Mouse (Mus musculus) lung, embryonic 14.5 days (tissue): ENCODE measurements around the gene Acbd4. TPM values are rescaled to one million over a fixed set of nuclear protein-coding genes. Genes with fewer than 3 reads are reported as not detected.

ENCODE experiments used
- ATAC-seq: fragments of 200-750 bp; cut with Nextera tagmentation; 2 replicates; pipeline ENCODE4 v1.8.0; 2017; ENCODE audit warnings: mild to moderate bottlenecking, moderate TSS enrichment, moderate library complexity; ENCODE audit not compliant: insufficient read depth
- DNase-seq: peaks from one replicate; pipeline ENCODE4 v3.0.0-alpha.2; 2015
- H3K27ac ChIP-seq: fragments of 300-500 bp; sonication (generic); 2 replicates; pipeline ENCODE4 v1.5.1; 2014; ENCODE audit warnings: low read depth, mild to moderate bottlenecking, moderate library complexity
- H3K27me3 ChIP-seq: fragments of 300-500 bp; sonication (generic); 2 replicates; pipeline ENCODE4 v1.6.1; 2014; ENCODE audit warnings: low read length, control low read depth; ENCODE audit not compliant: insufficient read depth
- H3K36me3 ChIP-seq: fragments of 300-500 bp; sonication (generic); 2 replicates; pipeline ENCODE4 v1.6.1; 2014; ENCODE audit warnings: control low read depth; ENCODE audit not compliant: insufficient read depth
- H3K4me1 ChIP-seq: fragments of 300-500 bp; sonication (generic); 2 replicates; pipeline ENCODE4 v1.6.1; 2014; ENCODE audit warnings: antibody characterized with exemption, control low read depth; ENCODE audit not compliant: insufficient read depth
- H3K4me2 ChIP-seq: fragments of 300-500 bp; sonication (generic); 2 replicates; pipeline ENCODE4 v1.6.1; 2014; ENCODE audit warnings: mild to moderate bottlenecking
- H3K4me3 ChIP-seq: fragments of 300-500 bp; sonication (generic); 2 replicates; pipeline ENCODE4 v1.5.1; 2014; ENCODE audit warnings: low read depth, low read length
- H3K9ac ChIP-seq: fragments of 300-500 bp; sonication (generic); 2 replicates; pipeline ENCODE4 v1.6.1; 2014
- H3K9me3 ChIP-seq: fragments of 300-500 bp; sonication (generic); 2 replicates; pipeline ENCODE4 v1.6.1; 2016; ENCODE audit warnings: low read depth, low read length, control low read depth
- CTCF ChIP-seq: IDR thresholded peaks from 2 replicates; pipeline ENCODE4 v1.5.1; 2016; ENCODE audit warnings: antibody characterized with exemption, low read depth
- WGBS: fragments of 180-500 bp; shearing (Covaris S2); extraction: QIAGEN DNeasy Blood & Tissue Kit; methylation state at CpG from one replicate; pipeline ENCODE4 v1.1.7; 2014; 5-methylcytosine and 5-hydroxymethylcytosine counted together
- polyA plus RNA-seq: library from polyadenylated mRNA; unstranded; fragments of >200 nt; fragmentation: Nextera tagmentation; extraction: Ambion mirVana; gene quantifications from 2 replicates; pipeline ENCODE4 v1.2.1, GENCODE M21; 2014

The Acbd4 gene
- 11.0 and 14.4 TPM in 2 replicates for polyA plus RNA-seq

DNA sequence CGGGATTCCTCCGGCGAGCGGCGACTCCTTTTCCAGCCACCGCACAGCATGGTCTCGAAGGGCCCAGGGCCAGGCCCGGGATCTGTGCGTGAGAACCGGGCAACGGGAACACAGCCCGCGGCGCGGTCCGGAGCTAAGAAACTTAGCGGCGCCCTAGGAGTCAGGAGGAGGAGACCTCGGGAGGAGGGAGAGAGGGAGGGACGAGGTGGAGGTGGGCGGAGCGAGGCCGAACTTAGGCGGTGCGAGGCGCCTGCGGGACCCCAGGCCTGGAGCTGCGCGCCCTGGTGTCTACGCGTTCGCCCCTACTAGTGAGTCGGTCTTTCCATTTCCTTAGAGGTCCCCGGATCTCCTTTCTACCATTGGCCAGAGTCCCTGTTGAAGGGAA is at the start of gene Acbd4, which contains the start of gene Plcd3:
Acbd4 (plus strand) TSS at position 202 of the 385 bp plus-strand sequence.
Plcd3 (minus strand) TSS at position 178 of the 385 bp plus-strand sequence.
- Histone ChIP-seq H3K27me3 (peaks cover 13% of the 10 kb centered on the region), H3K4me3 (peak within 1 kb of the TSS; percentile 52), H3K36me3 (no peaks in the 10 kb centered on the region), H3K9me3 (no peaks in the 10 kb centered on the region), H3K4me1 (peaks cover 19% of the 10 kb centered on the region), H3K4me2 (peak within 1 kb of the TSS; percentile 75), H3K9ac (peak within 1 kb of the TSS; percentile 56), H3K27ac (no peak within 1 kb of the TSS)
- no peak for TF ChIP-seq CTCF
- 1% methylated on average over 34 of the region's 34 CpGs for WGBS
- peak; percentile 36; the same call in 1 of the 2 replicates for ATAC-seq
- peak; percentile 86 for DNase-seq

DNA sequence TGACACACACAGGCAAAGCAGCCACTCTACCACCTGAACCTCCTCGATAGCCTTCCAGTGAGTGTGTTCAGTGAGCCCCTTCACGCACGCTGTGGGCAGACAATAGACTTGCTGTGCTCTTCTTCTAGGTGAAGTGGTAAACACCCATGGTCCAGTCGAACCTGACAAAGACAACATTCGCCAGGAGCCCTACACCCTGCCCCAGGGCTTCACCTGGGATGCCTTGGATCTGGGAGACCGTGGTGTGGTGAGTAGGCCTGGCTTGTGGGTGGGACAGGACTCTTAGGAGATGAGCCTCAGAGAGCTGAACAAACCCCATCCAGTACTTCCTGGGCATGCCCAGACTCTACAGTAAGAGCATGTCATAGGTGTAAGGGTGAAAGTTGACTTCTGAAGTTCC is 49.4 kb upstream of the Acbd4 start:
- Histone ChIP-seq H3K4me3 (no peak overlapping the region), H3K27ac (no peak overlapping the region; the same call in 1 of the 2 replicates), H3K4me1 (no peaks in the 10 kb centered on the region), H3K4me2 (no peak overlapping the region), H3K36me3 (peaks cover 66% of the 10 kb centered on the region), H3K9ac (no peak overlapping the region), H3K9me3 (no peaks in the 10 kb centered on the region), H3K27me3 (no peaks in the 10 kb centered on the region)
- TF ChIP-seq CTCF = no peak
- 88% methylated on average over 6 of the region's 6 CpGs for WGBS
- DNase-seq (no peak), ATAC-seq (no peak)

DNA sequence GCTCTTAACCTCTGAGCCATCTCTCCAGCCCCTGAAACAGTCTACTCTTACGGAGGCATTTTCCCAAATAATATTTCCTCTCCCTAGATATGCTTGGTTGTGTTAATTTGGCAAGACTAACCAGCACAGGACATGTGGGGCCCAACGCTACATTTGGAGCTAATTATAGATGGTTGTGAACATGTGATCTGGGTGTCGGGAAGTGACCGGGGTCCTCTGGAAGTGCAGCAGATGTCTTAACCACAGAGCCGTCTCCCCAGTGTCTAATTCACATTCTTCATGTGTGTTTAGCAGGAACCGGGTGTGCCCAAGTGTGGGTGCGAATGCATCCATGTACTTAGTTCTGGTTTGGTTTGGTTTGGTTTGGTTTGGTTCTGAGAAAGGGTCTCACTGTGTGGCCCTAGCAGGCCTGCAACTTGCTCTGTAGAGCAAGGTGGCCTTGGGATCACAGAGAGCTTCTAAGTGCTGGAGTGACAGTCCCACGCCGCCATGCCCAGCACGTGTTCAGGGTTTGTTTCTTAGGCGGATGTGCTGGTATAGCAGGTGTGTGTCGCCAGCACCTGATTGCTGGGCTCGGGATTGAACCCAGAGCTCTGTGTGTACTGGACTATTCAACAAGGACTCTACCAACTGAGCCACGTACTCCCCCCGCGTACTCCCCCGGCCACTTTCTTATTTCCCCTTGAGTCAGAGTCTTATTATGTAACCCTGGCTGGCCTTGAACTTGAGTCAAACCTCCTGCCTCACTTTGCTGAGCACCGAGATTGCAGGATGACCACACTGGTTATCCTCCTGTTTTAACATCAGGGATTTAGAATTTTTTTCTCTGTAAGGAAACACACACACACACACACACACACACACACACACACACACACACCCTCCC is 48.0 kb upstream of the Acbd4 start:
- H3K36me3 ChIP-seq = peaks cover 74% of the 10 kb centered on the region
- no peak overlapping the region for H3K4me3 ChIP-seq
- H3K27me3 ChIP-seq = no peaks in the 10 kb centered on the region
- no peak for TF ChIP-seq CTCF
- no peak for ATAC-seq
- H3K27ac ChIP-seq = no peak overlapping the region
- H3K9ac ChIP-seq = no peak overlapping the region
- DNase-seq = no peak
- H3K4me1 ChIP-seq = no peaks in the 10 kb centered on the region
- no peaks in the 10 kb centered on the region for H3K9me3 ChIP-seq
- H3K4me2 ChIP-seq = no peak overlapping the region
- 85% methylated on average over 18 of the region's 18 CpGs for WGBS

DNA sequence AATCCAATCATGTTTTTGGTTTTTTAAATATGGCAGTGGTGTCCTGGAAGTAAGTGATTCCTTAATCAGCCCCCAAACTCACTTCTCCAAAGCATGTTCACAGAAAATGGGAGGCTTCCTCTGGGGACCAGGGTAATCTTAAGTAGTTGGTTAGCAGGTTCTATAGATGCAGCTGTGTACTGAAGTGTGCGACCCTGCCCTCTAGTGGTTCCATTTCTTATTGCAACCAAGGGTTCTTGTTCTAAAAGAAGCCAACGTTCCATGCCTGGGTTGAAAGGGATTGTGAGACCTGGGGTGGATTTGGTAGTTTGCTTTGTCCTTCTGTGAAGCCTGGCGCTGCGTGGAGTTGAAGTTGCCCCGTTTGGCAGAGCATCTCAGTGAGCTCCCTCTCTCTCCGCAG is 46.7 kb upstream of the Acbd4 start:
- WGBS = 44% methylated on average over 6 of the region's 6 CpGs
- Histone ChIP-seq H3K36me3 (peaks cover 86% of the 10 kb centered on the region), H3K27me3 (no peaks in the 10 kb centered on the region), H3K9me3 (no peaks in the 10 kb centered on the region), H3K9ac (no peak overlapping the region), H3K4me1 (no peaks in the 10 kb centered on the region), H3K4me2 (no peak overlapping the region), H3K4me3 (no peak overlapping the region), H3K27ac (no peak overlapping the region)
- peak; percentile 91 for TF ChIP-seq CTCF
- DNase-seq (peak; percentile 95), ATAC-seq (no peak)

DNA sequence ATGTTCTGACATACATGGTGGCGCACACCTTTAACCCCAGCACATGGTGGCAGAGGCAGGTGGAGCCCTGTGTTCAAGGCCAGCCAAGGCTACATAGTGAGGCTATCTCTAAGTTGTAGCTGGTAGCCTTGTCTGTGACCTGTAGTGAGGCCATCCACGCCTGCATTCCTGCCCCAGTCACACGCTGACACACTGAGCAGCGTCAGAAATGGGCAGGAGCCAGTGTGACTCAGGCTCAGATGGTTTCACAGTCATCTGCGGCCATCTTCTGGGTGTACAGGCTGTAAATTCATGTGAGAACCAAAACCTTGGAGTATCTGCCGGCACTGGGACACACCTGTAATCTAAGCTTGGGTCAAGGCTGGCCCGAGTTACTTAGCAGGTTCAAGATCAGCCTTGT is 44.8 kb upstream of the Acbd4 start:
- H3K9ac ChIP-seq = no peak overlapping the region
- no peaks in the 10 kb centered on the region for H3K9me3 ChIP-seq
- WGBS = 94% methylated on average over 7 of the region's 7 CpGs
- no peak overlapping the region for H3K4me2 ChIP-seq
- no peak overlapping the region for H3K4me3 ChIP-seq
- no peaks in the 10 kb centered on the region for H3K4me1 ChIP-seq
- H3K36me3 ChIP-seq = peaks cover 92% of the 10 kb centered on the region
- TF ChIP-seq CTCF = no peak
- no peaks in the 10 kb centered on the region for H3K27me3 ChIP-seq
- DNase-seq (no peak), ATAC-seq (no peak)
- no peak overlapping the region for H3K27ac ChIP-seq

DNA sequence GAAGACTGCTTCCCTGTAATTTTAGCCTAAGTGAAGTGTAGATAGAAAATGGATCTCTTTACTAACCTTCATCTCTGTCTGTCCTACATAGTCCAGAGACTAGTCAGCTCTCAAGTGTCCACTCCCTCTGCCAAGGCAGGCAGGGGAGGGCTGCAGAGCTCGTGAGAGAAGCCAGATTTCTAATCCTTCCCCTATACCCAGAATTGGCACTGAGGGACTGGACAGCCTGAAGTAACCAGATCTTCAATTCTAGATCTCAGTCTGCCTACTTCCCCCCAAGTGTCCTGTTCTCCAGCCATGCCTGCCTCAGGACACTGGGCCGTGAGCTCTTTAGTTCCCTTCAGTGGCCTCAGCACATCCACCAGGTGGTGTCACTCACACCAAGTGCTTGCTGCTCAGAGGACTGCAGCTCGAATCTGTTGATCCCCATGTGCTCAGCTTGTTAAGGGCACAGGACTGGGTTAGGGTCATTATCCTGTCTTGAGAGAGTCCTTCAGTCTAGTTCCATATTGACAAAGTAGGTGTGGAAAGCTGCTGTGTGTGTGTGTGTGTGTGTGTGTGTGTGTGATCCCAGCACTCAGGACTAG is 42.9 kb upstream of the Acbd4 start:
- ATAC-seq (no peak), DNase-seq (no peak)
- H3K36me3 ChIP-seq = peaks cover 89% of the 10 kb centered on the region
- H3K4me2 ChIP-seq = no peak overlapping the region
- H3K4me1 ChIP-seq = no peaks in the 10 kb centered on the region
- TF ChIP-seq CTCF = 0 out of 2 replicates have a peak, but pooled peaks have one; percentile 6
- H3K9me3 ChIP-seq = no peaks in the 10 kb centered on the region
- no peak overlapping the region for H3K4me3 ChIP-seq
- no peak overlapping the region for H3K27ac ChIP-seq
- WGBS = 62% methylated on average over 3 of the region's 3 CpGs
- H3K9ac ChIP-seq = no peak overlapping the region
- H3K27me3 ChIP-seq = no peaks in the 10 kb centered on the region
